Mouse (Mus musculus) subcutaneous adipose tissue, adult 2 months (tissue): ENCODE data around the gene Topors. TPM values are rescaled to one million over a fixed set of nuclear protein-coding genes. Genes with fewer than 3 reads are reported as not detected.

ENCODE experiments used
- polyA plus RNA-seq: library from polyadenylated mRNA; depleted of rRNA; stranded (reverse); fragments of >200 nt; gene quantifications from 2 replicates; pipeline ENCODE4 v1.2.3, GENCODE M21; 2012; ENCODE audit warnings: low replicate concordance; rRNA removed

The Topors gene
- polyA plus RNA-seq: 3.9 and 6.7 TPM in 2 replicates

DNA sequence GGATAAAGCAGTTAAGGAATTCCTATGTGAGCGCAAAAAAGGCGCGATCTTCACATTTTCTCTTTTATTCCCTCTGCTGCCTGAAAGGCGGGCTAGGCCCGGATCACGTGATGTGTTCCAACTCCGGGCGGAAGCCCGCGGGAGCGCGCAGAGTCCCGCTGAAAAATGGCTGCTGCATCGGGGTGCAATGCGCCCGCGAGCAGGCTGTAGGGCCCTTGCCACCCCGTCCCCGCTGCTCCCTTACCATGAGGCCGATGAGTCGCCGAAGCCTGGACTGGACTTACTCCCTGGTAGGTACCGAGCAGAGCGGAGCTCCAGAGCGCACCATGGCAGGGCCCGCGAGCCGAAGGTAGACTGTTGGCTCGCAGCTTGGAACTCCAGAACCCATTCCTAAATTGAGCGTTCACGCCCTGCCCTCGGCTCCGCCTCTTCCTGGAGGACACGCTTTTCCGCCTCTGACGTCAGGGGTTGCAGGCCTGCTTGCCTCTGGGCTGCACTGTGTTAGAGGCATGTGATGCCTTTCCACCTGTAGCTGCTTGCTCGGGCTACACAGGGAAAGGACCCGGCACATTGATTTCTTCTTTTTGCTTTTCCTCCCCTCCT lies at the start of gene Topors, which contains the start of gene Smim27:
Gene Topors, minus strand, starts transcription at position 421 of the 603 bp plus-strand sequence.
Gene Smim27, plus strand, starts transcription at position 150 of the 603 bp plus-strand sequence.

GRCm38 (mm10) chr4:40279276-40279900 lies 9.7 kb upstream of the Topors start, which contains the start of gene Ndufb6:
Gene Ndufb6, minus strand, starts transcription at chr4:40279421.

GRCm38 (mm10) chr4:40239409-40240271 lies 30.0 kb downstream of the Topors start, which contains the start of gene Ddx58:
Gene Ddx58, minus strand, starts transcription at chr4:40239828.

Other genes starting within 250 kb of the Topors start
- 119 and 137 TPM in 2 replicates for gene Aco1, start 126.8 kb downstream of the Topors start, polyA plus RNA-seq
- gene Ddx58, start 30.0 kb downstream of the Topors start, polyA plus RNA-seq: 20.4 and 25.3 TPM in 2 replicates
- gene Smim27, start 271 bp downstream of the Topors start, polyA plus RNA-seq: 17.7 and 23.0 TPM in 2 replicates
- gene Ndufb6, start 9.6 kb upstream of the Topors start, polyA plus RNA-seq: 105 and 137 TPM in 2 replicates
- gene Tmem215, start 202.3 kb upstream of the Topors start, polyA plus RNA-seq: 0.13 TPM in 1 of 2 replicates, not detected in the other